ENCODE assay signal across 24 mouse cellular contexts in the genomic region with DNA sequence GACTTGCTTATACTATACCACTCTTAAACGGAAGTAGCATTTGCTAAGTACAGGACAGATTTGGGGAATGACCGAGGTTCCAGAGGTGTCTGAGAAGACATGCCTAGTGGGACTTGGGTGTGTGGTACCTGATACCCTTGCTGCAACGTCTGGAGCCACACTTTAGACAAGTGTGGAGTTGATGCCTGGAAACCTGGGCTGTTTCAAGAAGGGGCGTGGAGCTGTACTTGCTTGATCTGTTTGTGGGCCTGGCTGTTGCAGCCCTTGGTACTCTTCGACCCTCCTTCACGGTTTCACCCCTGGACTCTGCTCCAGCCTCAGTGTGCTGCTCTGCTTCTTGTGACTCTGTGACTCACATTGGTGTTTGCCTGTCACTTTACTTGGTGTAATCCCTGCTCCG. TPM values are rescaled to one million over a fixed set of nuclear protein-coding genes. Genes with fewer than 3 reads are reported as not detected.
DNase-seq lines count a peak whose midpoint lies in the region; ATAC-seq lines count a peak whose summit lies in the region.
"Had no signal": no experiment of that assay in that cellular context is flagged by ENCODE, and none has a peak within 500 bp of the region (broad histone marks: within the 10 kb centered on the region; RNA-seq: fewer than 3 reads in every experiment).

No protein-coding gene starts in this region.

- peaks cover 15% of the 10 kb centered on the region for H3K27me3 ChIP-seq in heart, embryonic 12.5 days (replicated peaks)
- peaks cover 15% of the 10 kb centered on the region; the same call in 1 of the 2 replicates for H3K27me3 ChIP-seq in heart, embryonic 10.5 days (ENCODE audit: insufficient read depth, poor library complexity, severe bottlenecking)
- H3K27me3 ChIP-seq in intestine, embryonic 14.5 days (replicated peaks; ENCODE audit: control insufficient read depth, insufficient read depth, low read length), result no peaks in the 10 kb centered on the region
- H3K27me3 ChIP-seq in limb, embryonic 10.5 days (ENCODE audit: low read depth, poor library complexity, severe bottlenecking), result no peaks in the 10 kb centered on the region
- H3K27me3 ChIP-seq: embryonic facial prominence, embryonic 12.5 days; hindbrain, embryonic 13.5 days; limb, embryonic 15.5 days; neural tube, embryonic 15.5 days; Patski; stomach, embryonic 15.5 days had no signal

- no peaks in the 10 kb centered on the region for H3K9me3 ChIP-seq in heart, embryonic 12.5 days (replicated peaks)
- H3K9me3 ChIP-seq in heart, embryonic 10.5 days, result no peaks in the 10 kb centered on the region
- no peaks in the 10 kb centered on the region for H3K9me3 ChIP-seq in intestine, embryonic 14.5 days (ENCODE audit: control insufficient read depth, low read length)
- H3K9me3 ChIP-seq in limb, embryonic 10.5 days (replicated peaks), result no peaks in the 10 kb centered on the region
- H3K9me3 ChIP-seq: embryonic facial prominence, embryonic 12.5 days; hindbrain, embryonic 13.5 days; limb, embryonic 15.5 days; neural tube, embryonic 15.5 days; stomach, embryonic 15.5 days had no signal

- H3K4me3 ChIP-seq in heart, embryonic 12.5 days, result no peak overlapping the region
- H3K4me3 ChIP-seq in heart, embryonic 10.5 days, result no peak overlapping the region
- H3K4me3 ChIP-seq in intestine, embryonic 14.5 days (ENCODE audit: low read depth, low read length), result no peak overlapping the region
- H3K4me3 ChIP-seq in limb, embryonic 10.5 days, result no peak overlapping the region
- H3K4me3 ChIP-seq: embryonic facial prominence, embryonic 12.5 days; hindbrain, embryonic 13.5 days; limb, embryonic 15.5 days; myocyte; neural tube, embryonic 15.5 days; stomach, embryonic 15.5 days had no signal

- H3K4me1 ChIP-seq in heart, embryonic 12.5 days (replicated peaks), result peaks cover 14% of the 10 kb centered on the region
- H3K4me1 ChIP-seq in heart, embryonic 10.5 days, result peaks cover 15% of the 10 kb centered on the region; the same call in 1 of the 2 replicates
- H3K4me1 ChIP-seq in intestine, embryonic 14.5 days (replicated peaks; ENCODE audit: control insufficient read depth, insufficient read depth, low read length), result peaks cover 36% of the 10 kb centered on the region
- peaks cover 24% of the 10 kb centered on the region for H3K4me1 ChIP-seq in limb, embryonic 10.5 days

- ATAC-seq in heart, embryonic 12.5 days (ENCODE audit: insufficient number of reproducible peaks, low FRiP score), result no peak
- ATAC-seq in intestine, embryonic 14.5 days (replicated peaks; ENCODE audit: low FRiP score, low TSS enrichment, low read depth), result no peak
- 0 out of 2 replicates have a peak, but pooled peaks have one; percentile 4 for ATAC-seq in monocyte, adult 5-6 weeks (replicated peaks; ENCODE audit: insufficient number of reproducible peaks, low FRiP score, low TSS enrichment, poor library complexity, severe bottlenecking)
- ATAC-seq: inflammation-experienced regulatory T-cells, adult 6 months; Patski had no signal

- DNase-seq in heart, embryonic 10.5 days (ENCODE audit: low spot score), result no peak
- DNase-seq in intestine, embryonic 14.5 days (ENCODE audit: low spot score), result peak; percentile 33
- peak; percentile 22 for DNase-seq in limb, embryonic 10.5 days (ENCODE audit: low spot score)
- DNase-seq in right cerebral cortex, postnatal 4 days, result no peak
- no peak for DNase-seq in cerebellum, postnatal 25 days
- DNase-seq: adrenal gland, adult 8-10 months; cerebellum, adult 9-10 months; heart, adult 18-20 months; heart, postnatal 14 days; lung, postnatal 10 days; midbrain, embryonic 14.5 days; right cerebral cortex, postnatal 14 days; thymus, adult 18-20 months had no signal

- 77% methylated on average over 7 of the region's 7 CpGs for WGBS in heart, embryonic 12.5 days
- WGBS in heart, embryonic 10.5 days, result 78% methylated on average over 7 of the region's 7 CpGs
- 80% methylated on average over 7 of the region's 7 CpGs for WGBS in intestine, embryonic 14.5 days
- 87% methylated on average over 7 of the region's 7 CpGs for WGBS in limb, embryonic 10.5 days

- peak overlapping the region; percentile 39 for H3K4me2 ChIP-seq in heart, embryonic 12.5 days
- no peak overlapping the region for H3K4me2 ChIP-seq in intestine, embryonic 14.5 days (ENCODE audit: low read length)
- H3K4me2 ChIP-seq: embryonic facial prominence, embryonic 12.5 days; hindbrain, embryonic 13.5 days; limb, embryonic 15.5 days; neural tube, embryonic 15.5 days; stomach, embryonic 15.5 days had no signal

- H3K9ac ChIP-seq in heart, embryonic 12.5 days, result no peak overlapping the region
- no peak overlapping the region for H3K9ac ChIP-seq in intestine, embryonic 14.5 days (ENCODE audit: low read length)
- H3K9ac ChIP-seq: embryonic facial prominence, embryonic 12.5 days; hindbrain, embryonic 13.5 days; limb, embryonic 15.5 days; neural tube, embryonic 15.5 days; stomach, embryonic 15.5 days had no signal

- H3K36me3 ChIP-seq in heart, embryonic 12.5 days, result no peaks in the 10 kb centered on the region
- H3K36me3 ChIP-seq in heart, embryonic 10.5 days, result no peaks in the 10 kb centered on the region
- no peaks in the 10 kb centered on the region for H3K36me3 ChIP-seq in intestine, embryonic 14.5 days (ENCODE audit: control insufficient read depth, insufficient read depth, low read length)
- no peaks in the 10 kb centered on the region for H3K36me3 ChIP-seq in limb, embryonic 10.5 days
- H3K36me3 ChIP-seq: embryonic facial prominence, embryonic 12.5 days; hindbrain, embryonic 13.5 days; limb, embryonic 15.5 days; neural tube, embryonic 15.5 days; stomach, embryonic 15.5 days had no signal

- H3K27ac ChIP-seq in heart, embryonic 12.5 days (ENCODE audit: poor library complexity, severe bottlenecking), result no peak overlapping the region
- H3K27ac ChIP-seq in heart, embryonic 10.5 days, result no peak overlapping the region
- H3K27ac ChIP-seq in intestine, embryonic 14.5 days (ENCODE audit: low read depth), result no peak overlapping the region
- no peak overlapping the region for H3K27ac ChIP-seq in limb, embryonic 10.5 days
- H3K27ac ChIP-seq: embryonic facial prominence, embryonic 12.5 days; hindbrain, embryonic 13.5 days; kidney, postnatal 0 days; limb, embryonic 15.5 days; neural tube, embryonic 15.5 days; stomach, embryonic 15.5 days had no signal

RNA-seq across cellular contexts. Expression of a gene that starts 5.4 kb away (rescaled TPM):
- polyA plus RNA-seq in heart, embryonic 12.5 days (2016; fragmentation: Nextera tagmentation; extraction: Ambion mirVana), result 9.9 and 10.6 TPM in 2 replicates
- polyA plus RNA-seq in heart, embryonic 10.5 days (2016; fragmentation: Nextera tagmentation; extraction: Ambion mirVana), result 10.2 and 12.3 TPM in 2 replicates
- 14.7 and 15.7 TPM in 2 replicates for polyA plus RNA-seq in intestine, embryonic 14.5 days (2014; fragmentation: Nextera tagmentation; extraction: Ambion mirVana)
- polyA plus RNA-seq in limb, embryonic 10.5 days (2016; fragmentation: Nextera tagmentation; extraction: Ambion mirVana), result 7.5 and 8.5 TPM in 2 replicates
- 26.8 to 28.9 TPM (median 27.5 TPM) in 3 replicates for total RNA-seq in monocyte, adult 5-6 weeks (2017)

Comparison
In these comparisons a context has a peak if more than half of its experiments do, and no peak if none do; other contexts are left out.
1. DNase-seq: peak in intestine, embryonic 14.5 days (single experiment) and limb, embryonic 10.5 days (single experiment); none in heart, embryonic 10.5 days (single experiment), right cerebral cortex, postnatal 4 days (single experiment) and cerebellum, postnatal 25 days (0 of 2).